Mouse (Mus musculus) heart, adult 2 months (tissue): ENCODE data around the gene Dhcr24. TPM values are rescaled to one million over a fixed set of nuclear protein-coding genes. Genes with fewer than 3 reads are reported as not detected.
A peak's percentile ranks its signal among the peaks of the same experiment; 100 is the strongest.

Experiments used
- DNase-seq, 2 experiments: peaks; one replicate each; pipeline ENCODE4 v3.0.0; 2021
- H3K27ac ChIP-seq: fragments of 200-600 bp; 2 replicates; pipeline ENCODE4 v1.8.1; 2022
- H3K27me3 ChIP-seq: fragments of 200-500 bp; 2 replicates; pipeline ENCODE4 v1.6.1; 2012; ENCODE audit warnings: mild to moderate bottlenecking, low read length, inconsistent platforms, mixed read lengths; ENCODE audit not compliant: control insufficient read depth, insufficient read depth
- H3K36me3 ChIP-seq: fragments of 200-500 bp; 2 replicates; pipeline ENCODE4 v1.6.1; 2012; ENCODE audit warnings: low read length, inconsistent platforms; ENCODE audit not compliant: control insufficient read depth, insufficient read depth
- H3K4me1 ChIP-seq: fragments of 200-500 bp; 2 replicates; pipeline ENCODE4 v1.6.1; 2011; ENCODE audit warnings: low read length; ENCODE audit not compliant: control insufficient read depth, insufficient read depth
- H3K4me3 ChIP-seq: fragments of 200-600 bp; 2 replicates; pipeline ENCODE4 v1.8.1; 2022
- H3K79me2 ChIP-seq: fragments of 200-500 bp; replicated peaks from 2 replicates; pipeline ENCODE4 v1.6.1; 2012; ENCODE audit warnings: mild to moderate bottlenecking, inconsistent platforms, low read length, moderate library complexity, mixed read lengths; ENCODE audit not compliant: control insufficient read depth, insufficient read depth
- H3K9ac ChIP-seq: fragments of 200-500 bp; 2 replicates; pipeline ENCODE4 v1.6.1; 2012; ENCODE audit warnings: low read depth, mild to moderate bottlenecking, control low read depth, inconsistent platforms, low read length, mixed read lengths
- CTCF ChIP-seq: fragments of 200-600 bp; IDR thresholded peaks from 2 replicates; pipeline ENCODE4 v1.8.1; 2022; ENCODE audit warnings: antibody characterized with exemption, mild to moderate bottlenecking, moderate library complexity
- EP300 ChIP-seq: fragments of 200-500 bp; IDR thresholded peaks from 2 replicates; pipeline ENCODE4 v1.6.1; 2011; ENCODE audit warnings: low read depth, low read length, control low read depth; ENCODE audit not compliant: insufficient read depth
- POLR2A ChIP-seq: fragments of 200-500 bp; IDR thresholded peaks from 2 replicates; pipeline ENCODE4 v1.6.1; 2011; ENCODE audit warnings: mild to moderate bottlenecking, low read depth, low read length, control low read depth; ENCODE audit not compliant: insufficient read depth
- WGBS: fragments of 180-500 bp; shearing (Covaris S2); methylation state at CpG from one replicate; pipeline ENCODE4 v1.1.7; 2018; 5-methylcytosine and 5-hydroxymethylcytosine counted together
- intact Hi-C: fragments of 180-260 bp; cut with DNase I; formaldehyde crosslinking; loops from one replicate; pipeline ENCODE4 v1.15.1; 2025
- polyA plus RNA-seq: library from polyadenylated mRNA; depleted of rRNA; stranded (reverse); fragments of >200 nt; gene quantifications from 2 replicates; pipeline ENCODE4 v1.2.3, GENCODE M21; 2012
- total RNA-seq, 2 experiments: library from RNA; stranded (reverse); gene quantifications; 2 replicates each; pipeline ENCODE4 v1.2.3; 2021

Gene Dhcr24
- total and polyA plus RNA-seq, 3 experiments = 1.4 to 5.2 (median 4.0) TPM

DNA sequence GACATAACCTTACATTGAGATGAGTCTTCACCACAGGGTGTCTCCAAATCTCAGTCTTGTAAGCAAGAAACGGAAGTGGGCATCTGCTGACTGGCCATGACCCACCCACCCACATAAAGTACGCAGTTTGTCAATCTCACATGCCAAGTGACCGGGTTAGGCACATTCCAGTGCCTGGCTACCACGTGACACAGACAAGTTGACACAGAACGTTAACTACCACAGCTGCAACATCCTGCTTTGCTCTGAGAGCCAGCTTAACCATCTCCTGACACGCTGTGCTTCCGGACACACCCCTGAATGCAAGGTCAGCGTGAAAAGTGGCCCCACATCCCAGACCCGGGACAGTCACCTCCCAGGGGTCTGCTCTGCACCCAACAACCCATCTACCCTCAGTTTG lies 29.3 kb downstream of the Dhcr24 start:
- no peak for DNase-seq
- Histone ChIP-seq H3K27me3 (no peaks in the 10 kb centered on the region), H3K79me2 (no peaks in the 10 kb centered on the region), H3K36me3 (no peaks in the 10 kb centered on the region), H3K9ac (no peak overlapping the region), H3K4me1 (no peaks in the 10 kb centered on the region), H3K27ac (no peak overlapping the region), H3K4me3 (no peak overlapping the region)
- TF ChIP-seq CTCF (no peak), POLR2A (no peak), EP300 (no peak)
- intact Hi-C loops = no loop called here
- 56% methylated on average over 9 of the region's 9 CpGs for WGBS

DNA sequence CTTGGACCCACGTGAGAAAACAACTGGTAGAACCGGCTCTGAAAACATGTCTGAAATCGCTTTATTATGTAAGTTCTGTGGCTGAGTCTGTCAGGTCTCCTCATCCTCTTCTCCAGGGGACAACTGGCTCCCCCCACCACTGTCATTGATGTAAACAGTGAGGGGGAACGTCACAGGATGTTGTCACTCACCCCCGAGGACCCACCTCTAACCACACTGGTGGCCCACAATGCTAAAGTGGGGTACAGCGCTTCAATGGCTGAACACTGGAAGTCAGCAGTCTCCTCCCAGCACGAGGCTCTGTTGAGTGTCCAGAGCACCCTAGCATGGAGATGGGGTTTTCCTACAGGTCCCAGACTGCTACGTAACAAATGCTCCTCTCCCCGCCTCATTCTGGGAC lies 30.0 kb downstream of the Dhcr24 start:
- no peaks in the 10 kb centered on the region for H3K27me3 ChIP-seq
- no peak overlapping the region for H3K9ac ChIP-seq
- WGBS = 83% methylated on average over 9 of the region's 9 CpGs
- DNase-seq = no peak
- H3K36me3 ChIP-seq = no peaks in the 10 kb centered on the region
- H3K27ac ChIP-seq = no peak overlapping the region
- intact Hi-C loops = no loop called here
- TF ChIP-seq EP300 (no peak), CTCF (no peak), POLR2A (no peak)
- H3K79me2 ChIP-seq = no peaks in the 10 kb centered on the region
- H3K4me1 ChIP-seq = no peaks in the 10 kb centered on the region
- H3K4me3 ChIP-seq = no peak overlapping the region

DNA sequence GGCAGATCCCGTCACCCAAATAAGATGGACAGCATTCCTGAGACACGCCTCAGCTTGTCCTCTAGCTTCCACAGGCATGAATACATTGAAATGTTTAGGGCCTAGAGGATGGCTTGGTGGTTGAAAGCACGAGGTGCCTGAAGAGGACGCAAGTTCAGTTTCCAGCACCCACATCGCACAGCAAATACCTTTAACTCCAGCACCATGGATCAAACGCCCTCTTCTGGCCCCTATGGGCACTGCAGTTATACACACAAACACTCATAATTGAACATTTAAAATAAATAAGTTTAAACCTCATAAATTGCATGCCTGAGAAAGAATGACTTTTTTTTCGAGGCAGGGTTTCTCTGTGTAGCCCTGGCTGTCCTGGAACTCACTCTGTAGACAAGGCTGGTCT lies 32.8 kb downstream of the Dhcr24 start:
- WGBS = 58% methylated on average over 7 of the region's 7 CpGs
- Histone ChIP-seq H3K36me3 (no peaks in the 10 kb centered on the region), H3K9ac (no peak overlapping the region), H3K4me1 (no peaks in the 10 kb centered on the region), H3K79me2 (no peaks in the 10 kb centered on the region), H3K4me3 (no peak overlapping the region), H3K27me3 (no peaks in the 10 kb centered on the region), H3K27ac (no peak overlapping the region)
- no peak for DNase-seq
- no peak for TF ChIP-seq EP300
- TF ChIP-seq CTCF = peak; percentile 29
- TF ChIP-seq POLR2A = no peak
- intact Hi-C loops = no loop called here

DNA sequence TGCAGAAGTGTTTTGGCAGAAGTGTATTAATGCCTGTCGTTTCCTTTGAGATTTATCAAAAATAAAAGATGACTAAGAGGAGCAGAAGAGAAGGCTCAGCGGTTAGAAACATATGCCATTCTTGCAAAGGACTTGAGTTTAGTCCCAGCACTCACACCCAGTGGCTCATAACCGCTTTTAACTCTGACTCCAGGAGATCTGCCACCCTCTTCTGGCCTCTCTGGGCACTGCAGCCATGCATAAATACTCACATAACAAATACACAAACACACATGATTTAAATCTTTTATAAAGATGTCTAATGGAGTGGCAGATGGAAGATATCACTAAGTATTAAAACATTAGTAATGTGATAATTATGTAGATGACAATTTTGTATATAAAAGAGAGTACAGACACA lies 35.4 kb downstream of the Dhcr24 start:
- Histone ChIP-seq H3K36me3 (no peaks in the 10 kb centered on the region), H3K9ac (no peak overlapping the region), H3K27me3 (no peaks in the 10 kb centered on the region), H3K4me3 (no peak overlapping the region), H3K79me2 (no peaks in the 10 kb centered on the region), H3K27ac (no peak overlapping the region), H3K4me1 (no peaks in the 10 kb centered on the region)
- no peak for DNase-seq
- WGBS = 62% methylated on average over 3 of the region's 3 CpGs
- TF ChIP-seq POLR2A (no peak), CTCF (peak; percentile 30), EP300 (no peak)
- intact Hi-C loops = no loop called here

GRCm38 (mm10) chr4:106597055-106597454 lies 36.2 kb downstream of the Dhcr24 start:
- no peak for TF ChIP-seq POLR2A
- no peak for TF ChIP-seq EP300
- TF ChIP-seq CTCF = no peak
- no peaks in the 10 kb centered on the region for H3K27me3 ChIP-seq
- H3K9ac ChIP-seq = no peak overlapping the region
- no peaks in the 10 kb centered on the region for H3K36me3 ChIP-seq
- no peak for DNase-seq
- WGBS = 75% methylated on average over 9 of the region's 9 CpGs
- no peak overlapping the region for H3K27ac ChIP-seq
- no peak overlapping the region for H3K4me3 ChIP-seq
- H3K4me1 ChIP-seq = no peaks in the 10 kb centered on the region
- no peaks in the 10 kb centered on the region for H3K79me2 ChIP-seq
- intact Hi-C loops = no loop called here

GRCm38 (mm10) chr4:106597741-106598140 lies 36.9 kb downstream of the Dhcr24 start:
- no peak overlapping the region for H3K4me3 ChIP-seq
- H3K27me3 ChIP-seq = no peaks in the 10 kb centered on the region
- WGBS = 78% methylated on average over 4 of the region's 4 CpGs
- no peaks in the 10 kb centered on the region for H3K36me3 ChIP-seq
- no peaks in the 10 kb centered on the region for H3K4me1 ChIP-seq
- H3K27ac ChIP-seq = no peak overlapping the region
- DNase-seq = no peak
- no peaks in the 10 kb centered on the region for H3K79me2 ChIP-seq
- intact Hi-C loops = no loop called here
- TF ChIP-seq CTCF (no peak), EP300 (no peak), POLR2A (no peak)
- H3K9ac ChIP-seq = no peak overlapping the region

DNA sequence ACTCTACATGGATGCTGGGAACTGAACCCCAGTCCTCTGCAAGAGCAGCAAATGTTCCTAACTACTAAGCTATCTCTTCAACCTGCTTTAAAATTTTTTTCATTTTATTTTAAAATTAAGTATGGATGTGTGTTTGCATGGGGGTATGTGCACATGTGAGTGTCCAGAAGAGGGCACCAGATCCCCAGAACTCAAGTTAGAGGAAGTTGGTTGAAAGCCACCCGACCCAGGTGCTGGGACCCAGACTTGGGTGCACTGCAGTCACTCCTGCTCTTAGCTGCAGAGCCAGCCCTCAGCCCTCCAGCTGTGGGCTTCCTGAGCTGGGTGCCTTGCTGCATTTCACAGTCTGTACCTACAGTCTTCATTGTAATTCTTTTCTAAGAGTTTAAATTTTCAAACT lies 38.6 kb downstream of the Dhcr24 start:
- no peak for TF ChIP-seq EP300
- no peak for TF ChIP-seq POLR2A
- TF ChIP-seq CTCF = 0 out of 2 replicates have a peak, but pooled peaks have one; percentile 5
- no peak overlapping the region for H3K9ac ChIP-seq
- H3K36me3 ChIP-seq = no peaks in the 10 kb centered on the region
- 35% methylated on average over 1 of the region's 1 CpGs for WGBS
- H3K4me1 ChIP-seq = no peaks in the 10 kb centered on the region
- H3K79me2 ChIP-seq = no peaks in the 10 kb centered on the region
- no peaks in the 10 kb centered on the region for H3K27me3 ChIP-seq
- DNase-seq = no peak
- no peak overlapping the region for H3K4me3 ChIP-seq
- no peak overlapping the region for H3K27ac ChIP-seq
- intact Hi-C loops = no loop called here
